Mouse (Mus musculus): ENCODE results near the gene Ppp1r27.
"Not testable (repeated sequence)": the region's sequence is repeated elsewhere in the genome, so short reads cannot be mapped to it uniquely, and the experiment has no call there.

Gene Ppp1r27

DNA sequence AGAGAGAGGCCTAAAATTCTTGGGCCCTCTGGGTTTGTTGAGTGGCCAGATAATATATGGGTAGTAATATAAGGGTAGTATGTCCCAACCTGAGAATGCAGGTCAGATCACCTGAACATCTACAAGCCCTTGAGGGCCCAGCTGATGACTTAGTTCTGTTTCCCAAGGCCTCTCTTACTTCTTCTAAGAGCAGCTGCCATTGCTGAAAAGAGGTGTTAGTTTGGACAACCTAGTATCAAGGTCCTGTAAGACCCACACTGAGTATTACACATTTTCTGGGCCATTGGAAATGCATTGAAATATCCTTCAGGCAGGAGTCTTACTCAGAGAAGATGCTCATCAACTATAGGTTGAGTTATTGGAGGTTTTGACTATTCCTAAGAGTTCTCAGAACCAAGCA is 25.0 kb upstream of the Ppp1r27 start:
- DNase-seq (ENCODE audit: inconsistent ontology term), result no peak

DNA sequence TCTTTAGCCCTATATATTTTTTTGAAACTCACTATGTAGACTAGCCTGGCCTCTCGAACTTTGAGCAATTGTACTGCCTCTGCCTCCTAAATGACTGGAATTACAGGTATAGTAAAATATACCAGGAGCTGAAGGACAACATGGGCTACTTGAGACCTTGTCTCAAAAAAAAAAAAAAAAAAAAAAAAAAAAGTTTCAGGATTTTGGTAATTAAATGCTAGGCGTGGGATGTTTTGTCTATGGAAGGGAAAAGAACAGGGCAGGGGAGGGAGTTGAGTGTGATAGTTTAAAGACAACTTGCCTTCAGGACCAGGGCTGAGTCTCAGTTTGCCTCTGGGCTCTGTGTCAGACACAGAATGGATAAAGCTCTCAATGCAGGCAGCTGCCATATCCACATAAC is 24.1 kb upstream of the Ppp1r27 start:
- DNase-seq (ENCODE audit: inconsistent ontology term), result no peak

DNA sequence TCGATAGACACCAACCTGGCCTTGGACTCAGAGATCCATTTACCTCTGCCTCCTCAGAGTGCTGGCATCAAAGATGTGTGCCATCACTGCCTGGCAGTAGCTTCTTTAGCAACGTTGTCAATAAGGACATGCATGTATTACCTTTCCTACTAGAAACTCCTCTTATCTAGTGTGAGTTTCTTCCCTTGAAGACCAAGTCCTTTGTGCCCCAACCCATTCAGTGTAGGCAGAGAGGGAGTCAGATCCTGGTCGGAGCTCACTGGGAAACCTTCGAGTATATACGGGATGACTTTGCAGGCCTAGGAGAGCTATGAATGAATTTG is 23.3 kb upstream of the Ppp1r27 start:
- DNase-seq (ENCODE audit: inconsistent ontology term), result peak; percentile 9

DNA sequence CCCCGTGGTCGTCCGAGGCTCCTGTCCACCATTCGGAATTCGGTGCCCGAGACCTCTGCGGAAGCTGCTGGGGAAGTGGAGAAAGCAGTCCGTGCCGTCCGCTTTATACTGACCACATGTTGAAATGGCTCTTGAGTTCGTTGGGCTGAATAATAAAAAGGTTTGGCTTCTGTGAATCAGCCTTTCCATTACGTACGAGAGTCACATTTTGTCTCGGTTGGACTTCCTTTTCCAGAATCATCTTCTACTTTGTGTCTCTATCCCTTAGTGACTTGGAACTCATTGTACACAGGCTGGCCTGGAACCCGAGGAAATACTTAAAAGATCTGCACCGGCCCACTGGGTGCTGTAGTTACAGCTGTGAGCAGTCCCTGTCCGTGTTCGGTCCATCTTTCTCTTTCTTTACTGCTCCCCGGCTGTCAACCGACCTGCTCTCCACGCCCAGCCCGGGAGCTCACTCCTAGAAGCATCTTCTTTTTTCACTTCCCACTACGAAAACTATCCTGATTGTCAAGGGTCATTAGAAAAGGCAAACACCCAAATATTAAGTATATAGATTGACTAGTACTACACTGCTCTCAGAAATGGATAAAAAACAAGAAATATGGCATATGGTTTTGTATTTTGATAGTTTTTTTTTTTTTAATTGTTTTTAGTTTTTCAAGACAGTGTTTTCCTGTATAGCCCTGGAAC is 22.8 kb upstream of the Ppp1r27 start:
- no peak for DNase-seq (ENCODE audit: inconsistent ontology term)

DNA sequence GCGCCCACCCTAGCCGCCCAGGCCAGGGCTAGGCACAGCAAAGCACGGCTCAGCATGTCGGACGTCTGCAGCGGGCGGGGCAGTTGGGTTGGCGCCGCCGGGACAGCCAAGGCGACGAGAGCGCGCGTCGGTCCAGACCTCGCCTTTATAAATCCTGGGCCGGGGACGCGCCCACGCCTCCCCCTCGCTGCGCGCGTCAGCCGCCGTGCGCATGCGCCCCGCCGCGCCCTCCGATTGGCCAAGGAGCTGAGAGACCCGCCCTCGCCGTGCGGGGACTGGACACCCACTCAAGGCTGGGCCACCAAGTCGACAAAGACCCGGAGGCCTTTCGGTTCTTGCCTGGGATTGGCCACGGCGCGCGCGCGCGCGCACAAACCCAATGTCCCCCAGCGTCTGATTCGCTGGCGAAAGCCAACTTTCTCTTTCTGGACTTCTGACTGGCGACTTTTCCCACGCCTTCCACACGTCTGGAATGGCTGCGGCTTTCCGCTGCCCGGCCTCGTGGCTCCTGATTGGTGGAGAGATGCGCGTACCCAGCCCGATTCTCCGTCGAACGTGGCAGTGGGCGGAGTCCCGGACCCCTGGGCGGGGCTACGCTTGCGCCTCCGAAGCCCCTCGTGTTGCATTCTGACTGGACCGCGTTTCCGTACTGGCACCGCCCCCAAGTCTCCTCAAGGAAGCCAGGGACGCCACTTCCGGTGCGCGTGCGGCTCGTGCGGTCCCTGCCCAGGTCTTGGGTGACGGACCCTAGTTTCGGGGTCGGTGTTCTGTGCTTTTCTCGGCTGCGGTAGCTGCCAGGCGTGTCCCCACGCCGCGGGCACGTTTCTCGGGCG is 22.0 kb upstream of the Ppp1r27 start, which contains the start of gene P4hb:
Gene P4hb, minus strand, starts transcription at position 502 of the 833 bp plus-strand sequence.
- peak; percentile 100 for DNase-seq (ENCODE audit: inconsistent ontology term)

DNA sequence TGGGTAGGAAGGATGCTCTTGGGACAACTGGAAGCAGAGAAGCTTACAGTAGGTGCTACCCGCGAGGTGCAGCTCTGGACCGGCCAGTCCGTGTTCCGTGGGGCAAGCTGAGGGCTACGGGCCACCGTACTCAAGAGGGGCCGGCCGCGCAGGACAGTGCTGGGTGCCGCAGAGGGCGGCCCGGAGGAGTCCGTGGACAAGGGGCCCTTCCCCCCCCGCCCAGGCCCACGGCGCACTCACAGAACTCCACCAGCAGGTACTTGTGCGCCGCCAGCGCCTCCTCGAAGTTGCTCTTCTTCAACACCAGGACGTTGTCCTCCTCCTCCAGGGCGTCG is 21.5 kb upstream of the Ppp1r27 start:
- no peak for DNase-seq (ENCODE audit: inconsistent ontology term)

DNA sequence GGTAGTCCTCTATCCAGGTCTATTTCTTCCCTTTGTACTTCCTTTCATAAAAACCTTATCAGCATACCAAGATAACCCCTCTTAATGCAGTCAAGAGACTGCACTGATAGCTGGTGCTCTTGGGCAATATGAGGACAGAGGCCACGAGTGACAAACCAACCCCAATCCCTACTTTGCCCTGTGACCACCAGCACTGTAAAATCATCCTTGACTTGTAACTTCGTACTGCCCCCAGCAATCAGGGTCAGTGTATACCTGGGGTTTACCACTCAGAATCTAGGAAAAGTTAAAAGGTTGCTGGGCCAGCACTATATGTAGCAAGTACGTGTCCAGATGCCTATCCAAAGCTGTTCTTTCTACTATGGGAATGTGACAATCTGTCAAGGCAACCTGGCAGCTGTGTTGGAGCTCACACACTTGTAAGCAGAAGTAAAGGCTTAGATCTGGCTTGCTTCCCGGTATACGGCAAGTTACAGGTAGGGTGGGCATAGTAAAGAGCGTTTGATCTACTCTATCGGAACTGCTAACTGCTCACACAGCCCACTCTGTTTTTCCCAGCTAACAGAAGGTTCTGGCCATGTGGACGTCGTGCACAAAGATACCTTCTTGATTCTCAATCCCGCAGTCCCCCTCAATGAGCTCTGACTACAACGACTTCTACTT is 21.0 kb upstream of the Ppp1r27 start:
- peak; percentile 6 for DNase-seq (ENCODE audit: inconsistent ontology term)

DNA sequence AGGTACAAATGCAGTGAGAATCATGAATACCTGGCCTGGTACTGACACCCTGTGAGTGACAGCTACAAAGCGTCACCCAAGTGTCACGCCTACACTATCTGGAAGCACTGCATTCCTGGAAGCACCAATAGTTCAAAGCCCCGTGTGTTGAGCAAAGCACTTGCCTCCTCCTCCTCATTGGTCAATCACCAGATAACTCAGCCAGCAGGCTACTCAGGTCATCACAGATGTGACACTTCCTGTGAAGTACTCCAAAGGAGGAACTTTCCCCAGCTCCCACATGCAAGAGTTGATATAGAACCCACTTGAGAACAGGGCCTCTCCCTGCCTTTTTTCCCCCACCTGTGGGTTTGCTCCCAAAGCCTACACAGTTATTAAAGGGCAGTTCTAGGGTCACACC is 20.2 kb upstream of the Ppp1r27 start:
- DNase-seq (ENCODE audit: inconsistent ontology term), result no peak

DNA sequence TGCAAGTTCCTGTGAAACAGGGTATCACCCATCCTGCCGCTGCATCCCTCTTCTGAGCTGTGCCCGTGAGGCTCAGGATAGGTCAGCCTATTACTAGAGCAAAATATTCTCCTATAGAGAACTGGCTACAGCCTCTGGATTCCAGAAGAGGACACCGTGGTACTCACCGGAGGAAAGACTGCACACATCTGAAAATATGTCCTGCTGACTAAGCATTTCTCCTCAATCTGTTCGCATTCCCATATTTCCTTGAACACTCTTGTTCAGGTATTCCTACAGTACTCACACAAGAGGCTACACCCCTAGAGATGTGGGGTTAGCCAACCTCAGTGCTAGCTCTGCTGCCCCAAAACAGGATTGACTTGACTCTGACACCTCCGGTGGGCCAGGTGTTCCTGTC is 17.4 kb upstream of the Ppp1r27 start:
- no peak for DNase-seq (ENCODE audit: inconsistent ontology term)

DNA sequence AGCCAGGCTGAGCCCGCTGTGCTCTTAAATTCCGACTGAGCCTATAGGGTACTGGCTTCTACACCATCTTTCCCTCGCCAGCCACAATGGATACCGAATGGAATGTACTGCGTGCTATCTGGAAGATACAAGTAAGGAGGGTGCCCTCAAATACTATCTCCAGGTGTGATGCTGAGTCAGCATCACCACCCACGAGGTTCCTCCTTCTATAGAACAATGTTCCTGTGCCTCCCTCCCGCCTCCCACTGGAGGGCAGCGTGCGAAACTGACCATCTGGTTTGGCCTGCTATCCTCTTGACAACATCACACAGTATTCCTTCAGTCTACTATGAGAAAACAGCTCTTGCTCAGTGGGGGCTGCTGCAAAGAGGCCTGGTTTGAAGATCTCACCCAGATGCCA is 14.2 kb upstream of the Ppp1r27 start:
- no peak for DNase-seq (ENCODE audit: inconsistent ontology term)

DNA sequence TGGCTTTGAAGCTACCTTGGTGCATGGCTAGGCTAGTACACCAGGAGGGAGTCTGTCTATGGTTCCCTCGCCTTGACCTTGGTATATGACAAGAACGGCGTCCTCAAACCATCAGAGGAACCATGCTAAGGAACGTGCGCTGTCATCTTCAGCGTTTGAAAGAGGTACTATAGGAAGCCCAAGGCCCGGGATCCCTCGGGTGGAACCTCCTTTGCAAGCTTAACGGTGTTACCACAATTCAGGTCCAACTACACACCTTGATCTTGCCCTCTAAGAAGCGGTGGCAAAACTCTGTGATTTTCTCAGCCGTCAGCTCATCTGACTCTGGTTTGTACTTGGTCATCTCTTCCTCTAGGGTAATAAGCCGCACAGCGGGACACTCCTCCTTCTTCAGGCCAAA is 12.0 kb upstream of the Ppp1r27 start:
- DNase-seq (ENCODE audit: inconsistent ontology term), result no peak

DNA sequence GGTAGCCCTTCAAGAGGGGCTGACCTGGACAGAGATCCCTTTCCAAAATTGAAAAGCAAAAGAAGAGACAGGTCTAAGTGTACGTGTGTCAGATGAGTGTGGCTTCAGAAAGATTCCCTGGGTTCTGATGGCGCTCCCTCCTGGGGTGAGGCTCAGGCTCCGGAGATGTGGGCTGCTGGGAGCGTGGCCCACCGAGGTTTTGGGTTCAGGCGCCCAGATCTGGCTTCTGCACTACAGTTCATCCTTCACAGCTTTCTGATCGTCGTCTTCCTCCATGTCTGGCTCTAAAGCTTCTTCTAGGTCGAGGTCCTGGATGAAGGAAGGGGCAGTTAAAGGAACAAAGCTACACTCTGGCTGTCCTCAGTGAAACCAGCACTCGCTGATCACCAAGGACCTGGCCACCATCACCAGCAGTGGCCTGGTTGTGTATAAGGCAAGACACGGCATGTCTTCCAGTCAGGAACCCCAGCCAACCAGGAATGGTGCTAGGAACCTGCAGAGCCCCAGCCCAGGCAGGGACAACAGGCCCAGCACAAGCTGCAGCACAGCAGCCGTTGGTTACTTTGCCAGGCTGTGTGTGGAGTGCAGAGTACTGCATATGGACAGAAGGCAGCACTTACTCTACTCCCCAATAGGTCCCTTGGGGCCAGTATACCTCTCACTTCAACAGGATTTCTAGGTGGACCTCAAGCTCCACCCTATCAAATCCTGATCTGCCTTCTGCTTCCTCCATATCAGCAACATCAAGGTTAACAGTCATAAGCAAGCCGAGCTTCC is 10.2 kb upstream of the Ppp1r27 start:
- DNase-seq (ENCODE audit: inconsistent ontology term), result no peak

DNA sequence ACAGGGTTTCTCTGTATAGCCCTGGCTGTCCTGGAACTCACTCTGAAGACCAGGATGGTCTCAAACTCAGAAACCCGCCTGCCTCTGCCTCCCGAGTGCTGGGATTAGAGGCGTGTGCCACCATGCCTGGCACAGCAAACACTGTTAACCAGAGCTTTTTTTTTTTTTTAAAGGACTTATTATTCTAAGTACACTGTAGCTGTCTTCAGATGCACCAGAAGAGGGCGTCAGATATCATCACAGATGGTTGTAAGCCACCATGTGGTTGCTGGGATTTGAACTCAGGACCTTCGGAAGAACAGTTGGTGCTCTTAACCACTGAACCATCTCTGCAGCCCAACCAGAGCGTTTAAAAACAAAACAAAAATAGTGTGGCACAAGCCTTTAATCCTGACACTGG is 7.9 kb upstream of the Ppp1r27 start:
- not testable (repeated sequence) for DNase-seq (ENCODE audit: inconsistent ontology term)

DNA sequence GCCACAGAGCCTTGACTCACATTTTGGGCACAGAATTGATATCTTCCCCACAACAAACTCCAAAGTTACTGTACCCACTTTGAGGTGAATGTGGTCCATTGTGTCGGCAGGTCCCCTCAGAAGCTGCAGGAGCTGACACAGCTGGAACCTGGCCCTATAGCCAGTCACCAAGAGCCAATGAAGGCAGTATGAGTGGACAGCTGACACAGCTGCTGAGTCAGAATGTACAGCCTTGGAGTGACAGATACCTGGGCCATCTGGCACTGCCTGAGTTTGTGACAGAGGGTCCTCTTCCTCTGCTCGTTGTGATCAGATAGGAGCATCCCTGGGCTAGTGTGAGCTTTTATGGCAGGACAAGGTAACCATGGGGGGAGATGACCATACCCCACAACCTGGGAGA is 4.3 kb upstream of the Ppp1r27 start:
- no peak for DNase-seq (ENCODE audit: inconsistent ontology term)

DNA sequence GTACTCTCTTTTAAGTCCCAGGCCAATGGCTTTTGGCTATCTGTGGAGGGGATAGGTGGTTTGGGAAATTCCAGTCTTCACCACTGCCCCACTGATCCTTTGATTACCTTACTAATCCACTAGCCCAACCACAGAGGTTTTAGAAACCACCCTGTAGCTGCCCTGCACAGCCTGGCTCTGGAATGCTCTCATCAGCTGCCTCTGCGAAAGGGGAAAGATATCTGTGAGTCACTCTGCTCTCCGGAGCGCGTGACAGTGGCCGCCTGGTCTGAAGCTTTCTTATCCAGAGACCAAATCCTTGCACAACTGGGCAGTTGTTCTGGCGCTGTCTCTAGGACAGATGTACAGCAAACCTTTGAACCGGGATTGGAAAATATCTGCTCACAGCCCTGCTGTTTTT is 3.9 kb upstream of the Ppp1r27 start:
- DNase-seq (ENCODE audit: inconsistent ontology term), result peak; percentile 78

DNA sequence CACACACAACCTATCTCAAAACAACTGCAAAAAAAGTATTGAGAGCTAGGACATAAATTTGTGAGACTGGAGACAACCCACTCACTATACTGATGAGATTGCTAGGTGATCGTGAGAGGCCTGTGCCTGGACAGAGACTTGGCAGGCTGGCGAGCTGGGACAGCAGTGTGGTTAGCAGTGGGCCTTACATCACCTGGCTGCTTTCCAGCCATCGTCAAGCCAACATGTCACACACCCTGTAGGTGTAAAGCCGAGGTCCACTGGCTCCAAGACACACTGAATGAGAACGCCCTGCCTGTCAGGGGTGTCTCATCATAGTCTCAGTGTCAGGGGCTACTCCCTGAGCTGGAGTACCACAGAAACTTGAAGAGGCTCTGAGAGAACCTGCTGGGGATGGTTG is 1.8 kb upstream of the Ppp1r27 start:
- no peak for DNase-seq (ENCODE audit: inconsistent ontology term)

DNA sequence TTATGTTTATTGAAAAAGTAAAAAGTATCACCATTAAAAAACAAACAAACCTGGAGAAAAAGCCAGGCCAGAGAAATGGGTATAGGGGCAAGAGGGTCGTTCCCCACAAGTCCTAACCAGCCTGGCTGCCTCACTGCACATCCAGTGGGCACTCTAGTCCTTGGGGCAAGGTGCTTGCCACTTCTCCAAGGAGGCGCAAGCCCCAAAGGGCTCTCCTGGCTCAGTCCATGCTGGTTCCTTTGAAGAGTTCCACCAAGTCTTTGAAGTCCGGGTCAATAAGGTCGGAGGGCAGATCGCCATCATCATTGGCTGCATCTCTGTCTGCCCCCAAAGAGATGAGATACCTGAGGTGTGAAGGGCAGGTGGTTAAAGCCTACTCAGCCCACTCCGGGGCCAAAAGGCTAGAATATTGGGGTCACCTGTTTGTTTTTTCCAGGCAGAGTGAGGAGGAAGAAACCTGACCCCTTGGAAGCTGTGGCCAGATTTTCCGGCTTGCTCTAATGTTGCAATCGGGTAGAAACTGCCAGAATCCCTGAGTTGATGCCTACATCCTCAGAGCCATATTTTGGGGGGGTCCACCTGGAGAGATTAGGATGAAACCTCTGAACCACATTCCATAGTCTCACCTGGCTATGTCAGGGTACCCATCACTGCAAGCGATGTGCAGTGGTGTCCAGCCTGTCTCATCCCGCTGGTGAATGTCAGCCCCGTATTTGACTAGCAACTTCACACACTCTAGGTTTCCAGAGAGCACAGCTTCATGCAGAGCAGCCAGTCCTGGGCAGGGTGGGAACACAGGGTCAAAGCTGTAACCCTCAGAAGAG is 734 bp downstream of the Ppp1r27 start:
- DNase-seq (ENCODE audit: inconsistent ontology term), result no peak

DNA sequence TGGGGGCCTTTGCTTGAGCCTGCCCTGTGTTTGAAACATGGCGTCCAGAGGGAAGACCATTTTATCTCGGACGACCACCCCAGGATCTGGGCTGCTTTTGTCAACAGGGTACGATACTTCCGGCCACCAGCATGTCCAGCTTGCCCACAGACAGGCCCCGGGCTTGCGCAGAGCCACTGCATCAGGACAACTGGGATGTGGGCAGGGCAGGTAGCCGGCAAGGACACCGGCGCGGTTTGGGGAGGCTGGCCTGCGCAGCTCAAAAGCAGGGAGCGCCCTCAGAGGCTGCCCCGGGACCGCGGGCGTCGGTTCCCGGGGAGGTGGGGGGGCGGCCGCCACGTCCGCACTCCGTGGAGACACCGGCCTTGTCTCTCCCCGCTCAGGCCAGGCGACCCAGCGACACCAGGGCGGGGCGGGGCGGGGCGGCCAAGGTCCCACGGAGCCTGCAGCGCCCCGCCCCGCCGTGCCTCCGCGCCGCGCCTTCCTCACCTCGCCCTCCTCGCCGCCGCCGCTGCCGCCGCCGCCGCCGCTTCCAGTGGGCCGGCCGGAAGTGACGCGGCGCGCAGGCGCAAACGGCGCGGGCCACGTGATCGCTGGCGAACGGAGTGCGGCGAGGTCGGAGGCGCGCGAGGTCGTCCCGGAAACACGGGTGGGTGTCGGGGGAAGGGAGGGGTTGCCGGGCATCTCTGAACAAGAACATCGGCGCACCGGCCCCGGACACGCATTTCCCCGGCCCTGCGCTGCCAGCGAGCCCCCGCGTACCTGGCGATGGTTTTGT is 1.6 kb downstream of the Ppp1r27 start, which contains the start of gene Mcrip1:
Gene Mcrip1, minus strand, starts transcription at position 560 of the 778 bp plus-strand sequence.
- peak; percentile 95 for DNase-seq (ENCODE audit: inconsistent ontology term)

DNA sequence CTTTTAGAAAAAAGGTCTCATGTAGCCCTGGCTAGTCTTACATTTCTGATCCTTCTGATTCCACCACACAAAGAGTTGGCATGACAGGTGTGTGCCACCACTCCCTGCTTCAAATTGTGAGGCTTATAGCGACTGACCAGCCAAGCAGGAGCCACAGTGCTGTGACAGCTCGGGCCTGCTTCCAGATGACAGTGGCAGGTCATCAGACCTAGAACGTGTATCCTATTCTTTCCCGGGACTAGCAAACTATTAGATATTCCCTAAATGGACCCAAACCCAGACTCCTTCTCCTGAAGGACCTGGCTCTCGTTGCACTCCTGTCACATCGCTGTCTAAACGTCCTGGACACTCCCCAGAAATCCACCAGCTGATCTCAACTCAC is 2.2 kb downstream of the Ppp1r27 start:
- no peak for DNase-seq (ENCODE audit: inconsistent ontology term)

DNA sequence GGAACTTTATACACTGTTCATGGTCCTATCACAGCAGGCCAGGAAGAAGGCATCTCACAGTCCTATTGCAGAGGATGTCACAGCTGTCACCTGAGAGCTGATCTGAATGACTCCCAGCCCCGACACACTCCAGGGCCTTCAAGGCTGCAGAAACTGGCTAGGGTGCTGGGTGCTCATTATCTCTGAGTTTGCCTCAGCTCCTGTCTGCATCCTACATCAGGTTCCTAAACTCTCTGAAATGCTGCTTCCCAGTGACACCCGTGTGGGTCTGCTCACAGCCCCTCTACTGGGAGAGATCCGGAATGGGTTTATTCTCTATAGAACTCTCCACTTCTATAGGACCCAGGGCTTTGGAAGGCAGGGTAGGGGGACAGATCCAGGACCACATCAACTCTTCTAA is 2.7 kb downstream of the Ppp1r27 start:
- no peak for DNase-seq (ENCODE audit: inconsistent ontology term)

DNA sequence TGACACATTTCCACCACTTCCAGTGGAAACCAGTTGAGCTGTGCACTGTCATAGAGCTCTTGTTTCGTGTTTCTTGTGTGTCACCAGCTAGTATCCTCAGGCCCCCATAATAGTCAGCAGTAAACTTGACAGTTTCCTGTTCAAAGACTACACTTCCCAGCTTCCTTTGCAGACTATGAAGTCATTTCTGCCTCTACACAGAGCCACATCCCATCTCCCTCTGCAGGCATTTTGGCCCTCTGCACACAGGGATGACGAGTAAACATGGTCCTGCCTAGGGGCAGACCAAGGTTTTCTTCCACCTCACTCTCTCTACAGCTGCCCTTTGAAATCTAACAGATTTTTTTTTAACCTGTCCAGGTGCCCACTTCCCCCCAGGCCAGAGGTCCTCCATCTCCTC is 3.5 kb downstream of the Ppp1r27 start:
- no peak for DNase-seq (ENCODE audit: inconsistent ontology term)
